In genomic region chr1:165848417-165848816, GRCm38 (mm10) we compare ENCODE assay signal across 24 mouse cellular contexts. TPM values are rescaled to one million over a fixed set of nuclear protein-coding genes. Genes with fewer than 3 reads are reported as not detected.
DNase-seq lines count a peak whose midpoint lies in the region; ATAC-seq and TF ChIP-seq lines count a peak whose summit lies in the region.
"Had no signal": no experiment of that assay in that cellular context is flagged by ENCODE, and none has a peak within 500 bp of the region (broad histone marks: within the 10 kb centered on the region; RNA-seq: fewer than 3 reads in every experiment).

No protein-coding gene starts in this region.

- ATAC-seq in forebrain, embryonic 11.5 days (replicated peaks; ENCODE audit: low FRiP score): no peak
- ATAC-seq in heart, postnatal 0 days (ENCODE audit: insufficient read depth, low read depth): no peak
- no peak for ATAC-seq in heart, embryonic 12.5 days (ENCODE audit: insufficient number of reproducible peaks, low FRiP score)
- ATAC-seq: forebrain, embryonic 16.5 days; liver, embryonic 12.5 days; midbrain, embryonic 16.5 days had no signal

- no peak overlapping the region for H3K27ac ChIP-seq in forebrain, embryonic 11.5 days (ENCODE audit: low read depth, low read length)
- H3K27ac ChIP-seq in forebrain, embryonic 10.5 days: no peak overlapping the region
- peak overlapping the region; percentile 11; the same call in 1 of the 2 replicates for H3K27ac ChIP-seq in heart, postnatal 0 days (ENCODE audit: low read depth)
- no peak overlapping the region for H3K27ac ChIP-seq in heart, embryonic 12.5 days (ENCODE audit: poor library complexity, severe bottlenecking)
- H3K27ac ChIP-seq: embryonic facial prominence, embryonic 15.5 days; hindbrain, embryonic 14.5 days; limb, embryonic 13.5 days; midbrain, embryonic 10.5 days had no signal

- no peak overlapping the region for H3K4me3 ChIP-seq in forebrain, embryonic 11.5 days (ENCODE audit: low read depth, low read length)
- no peak overlapping the region for H3K4me3 ChIP-seq in forebrain, embryonic 10.5 days
- no peak overlapping the region for H3K4me3 ChIP-seq in heart, postnatal 0 days (ENCODE audit: low read depth, low read length)
- no peak overlapping the region for H3K4me3 ChIP-seq in heart, embryonic 12.5 days
- H3K4me3 ChIP-seq: embryonic facial prominence, embryonic 15.5 days; limb, embryonic 13.5 days; liver, embryonic 12.5 days; midbrain, embryonic 10.5 days; myocyte had no signal

- H3K4me2 ChIP-seq in forebrain, embryonic 11.5 days (ENCODE audit: low read depth, low read length, severe bottlenecking): no peak overlapping the region
- H3K4me2 ChIP-seq in heart, postnatal 0 days (ENCODE audit: low read depth, low read length): no peak overlapping the region; the same call in 1 of the 2 replicates
- H3K4me2 ChIP-seq in heart, embryonic 12.5 days: no peak overlapping the region
- H3K4me2 ChIP-seq: embryonic facial prominence, embryonic 15.5 days; hindbrain, embryonic 14.5 days; limb, embryonic 13.5 days; liver, embryonic 12.5 days; lung, embryonic 14.5 days had no signal

- H3K9ac ChIP-seq in forebrain, embryonic 11.5 days (ENCODE audit: low read length): no peak overlapping the region
- H3K9ac ChIP-seq in heart, postnatal 0 days (replicated peaks; ENCODE audit: low read depth, low read length): no peak overlapping the region
- H3K9ac ChIP-seq in heart, embryonic 12.5 days: no peak overlapping the region
- H3K9ac ChIP-seq: embryonic facial prominence, embryonic 15.5 days; hindbrain, embryonic 14.5 days; limb, embryonic 13.5 days; liver, embryonic 12.5 days; lung, embryonic 14.5 days had no signal

- 86% methylated on average over 8 of the region's 8 CpGs for WGBS in forebrain, embryonic 11.5 days
- WGBS in forebrain, embryonic 10.5 days: 87% methylated on average over 8 of the region's 8 CpGs
- WGBS in heart, postnatal 0 days: 85% methylated on average over 8 of the region's 8 CpGs
- WGBS in heart, embryonic 12.5 days: 80% methylated on average over 8 of the region's 8 CpGs

- TF ChIP-seq CTCF in heart, postnatal 0 days (IDR thresholded peaks at IDR 0.05; ENCODE audit: low read depth): no peak

- no peaks in the 10 kb centered on the region for H3K9me3 ChIP-seq in forebrain, embryonic 11.5 days (ENCODE audit: control insufficient read depth, low read length)
- no peaks in the 10 kb centered on the region for H3K9me3 ChIP-seq in forebrain, embryonic 10.5 days
- H3K9me3 ChIP-seq in heart, postnatal 0 days (replicated peaks; ENCODE audit: control insufficient read depth, low read length): no peaks in the 10 kb centered on the region
- no peaks in the 10 kb centered on the region for H3K9me3 ChIP-seq in heart, embryonic 12.5 days (replicated peaks)
- H3K9me3 ChIP-seq: embryonic facial prominence, embryonic 15.5 days; limb, embryonic 13.5 days; liver, embryonic 12.5 days; midbrain, embryonic 10.5 days had no signal

- peak; percentile 13 for DNase-seq in forebrain, embryonic 11.5 days (ENCODE audit: low spot score)
- no peak for DNase-seq in forebrain, embryonic 10.5 days (ENCODE audit: extremely low spot score, low spot score)
- DNase-seq in heart, postnatal 0 days (ENCODE audit: low spot score): no peak
- DNase-seq in thymus, postnatal 4 days: peak; percentile 32
- no peak for DNase-seq in thymus, postnatal 14 days
- DNase-seq in cerebellum, postnatal 25 days: no peak
- DNase-seq: adrenal gland, postnatal 14 days; cerebellum, adult 9-10 months; gastrocnemius, postnatal 25 days; heart, postnatal 4 days; kidney, adult 2 months; layer of hippocampus, adult 9-11 months; lung, embryonic 14.5 days had no signal

- H3K27me3 ChIP-seq in forebrain, embryonic 11.5 days (ENCODE audit: control insufficient read depth, insufficient read depth, low read length): peaks cover 29% of the 10 kb centered on the region
- peaks cover 98% of the 10 kb centered on the region for H3K27me3 ChIP-seq in forebrain, embryonic 10.5 days (ENCODE audit: poor library complexity, severe bottlenecking)
- H3K27me3 ChIP-seq in heart, postnatal 0 days (ENCODE audit: control insufficient read depth, insufficient read depth, low read length): peaks cover 12% of the 10 kb centered on the region
- H3K27me3 ChIP-seq in heart, embryonic 12.5 days (replicated peaks): peaks cover 27% of the 10 kb centered on the region; the same call in 1 of the 2 replicates

- no peaks in the 10 kb centered on the region for H3K36me3 ChIP-seq in forebrain, embryonic 11.5 days (ENCODE audit: control insufficient read depth, insufficient read depth, low read length)
- H3K36me3 ChIP-seq in forebrain, embryonic 10.5 days (replicated peaks): no peaks in the 10 kb centered on the region
- H3K36me3 ChIP-seq in heart, postnatal 0 days (replicated peaks; ENCODE audit: control insufficient read depth, insufficient read depth, low read length): no peaks in the 10 kb centered on the region
- H3K36me3 ChIP-seq in heart, embryonic 12.5 days: no peaks in the 10 kb centered on the region
- H3K36me3 ChIP-seq: embryonic facial prominence, embryonic 15.5 days; limb, embryonic 13.5 days; liver, embryonic 12.5 days; midbrain, embryonic 10.5 days had no signal

- no peak for TF ChIP-seq EP300 in heart, postnatal 0 days (IDR thresholded peaks at IDR 0.05; ENCODE audit: low read depth)

- H3K4me1 ChIP-seq in forebrain, embryonic 11.5 days (replicated peaks; ENCODE audit: control insufficient read depth, insufficient read depth, low read length): peaks cover 16% of the 10 kb centered on the region; the same call in 1 of the 2 replicates
- peaks cover 59% of the 10 kb centered on the region for H3K4me1 ChIP-seq in forebrain, embryonic 10.5 days
- peaks cover 15% of the 10 kb centered on the region; the same call in 1 of the 2 replicates for H3K4me1 ChIP-seq in heart, postnatal 0 days (ENCODE audit: control insufficient read depth, insufficient read depth)
- peaks cover 13% of the 10 kb centered on the region; the same call in 1 of the 2 replicates for H3K4me1 ChIP-seq in heart, embryonic 12.5 days (replicated peaks)

RNA-seq across cellular contexts. Expression of gene Cd247, which starts 59.9 kb away (rescaled TPM):
- polyA plus RNA-seq in forebrain, embryonic 11.5 days (2014; fragmentation: Nextera tagmentation; extraction: Ambion mirVana): 1.7 and 2.5 TPM in 2 replicates
- polyA plus RNA-seq in forebrain, embryonic 10.5 days (2016; fragmentation: Nextera tagmentation; extraction: Ambion mirVana): 1.2 and 1.4 TPM in 2 replicates
- 3.9 TPM in 1 of 2 replicates, not detected in the other for total RNA-seq in heart, postnatal 0 days (2014; rRNA removed; ENCODE audit: low replicate concordance)
- polyA plus RNA-seq in heart, postnatal 0 days (2015; fragmentation: Nextera tagmentation; extraction: Ambion mirVana): 0.26 and 0.41 TPM in 2 replicates
- polyA plus RNA-seq in heart, embryonic 12.5 days (2016; fragmentation: Nextera tagmentation; extraction: Ambion mirVana): 0.38 and 0.49 TPM in 2 replicates
- total RNA-seq: left cerebral cortex, adult 18-20 months; left cerebral cortex, postnatal 25 days had no signal
- polyA plus RNA-seq: myocyte had no signal

Comparison
In these comparisons a context has a peak if more than half of its experiments do, and no peak if none do; other contexts are left out.
1. DNase-seq: peak in forebrain, embryonic 11.5 days (single experiment) and thymus, postnatal 4 days (single experiment); none in forebrain, embryonic 10.5 days (single experiment), heart, postnatal 0 days (single experiment), thymus, postnatal 14 days (single experiment) and cerebellum, postnatal 25 days (0 of 2).